Mouse (Mus musculus): Measurements from ENCODE around the gene Kdm2b.

The Kdm2b gene

GRCm38 (mm10) chr5:123011705-123012104 lies 22.1 kb upstream of the Kdm2b start:
- DNase-seq (ENCODE audit: inconsistent ontology term) = no peak

- no peak for DNase-seq (ENCODE audit: inconsistent ontology term)
These were observed 21.2 kb upstream of the Kdm2b start for GRCm38 (mm10) chr5:123010806-123011205.

- no peak for DNase-seq (ENCODE audit: inconsistent ontology term)
These were observed 20.2 kb upstream of the Kdm2b start for GRCm38 (mm10) chr5:123009873-123010272.

GRCm38 (mm10) chr5:123008877-123009493 lies 19.4 kb upstream of the Kdm2b start:
- no peak for DNase-seq (ENCODE audit: inconsistent ontology term)

GRCm38 (mm10) chr5:123005716-123006592 lies 16.3 kb upstream of the Kdm2b start:
- DNase-seq (ENCODE audit: inconsistent ontology term) = no peak

GRCm38 (mm10) chr5:123000901-123001300 lies 11.3 kb upstream of the Kdm2b start:
- no peak for DNase-seq (ENCODE audit: inconsistent ontology term)

- DNase-seq (ENCODE audit: inconsistent ontology term) = no peak
These were observed 7.9 kb upstream of the Kdm2b start for GRCm38 (mm10) chr5:122997205-122998204.

GRCm38 (mm10) chr5:122994910-122995309 lies 5.3 kb upstream of the Kdm2b start:
- no peak for DNase-seq (ENCODE audit: inconsistent ontology term)

- DNase-seq (ENCODE audit: inconsistent ontology term) = peak; percentile 92
These were observed 4.8 kb upstream of the Kdm2b start for GRCm38 (mm10) chr5:122994303-122994846.

- no peak for DNase-seq (ENCODE audit: inconsistent ontology term)
These were observed 4.2 kb upstream of the Kdm2b start for GRCm38 (mm10) chr5:122993811-122994210.

- DNase-seq (ENCODE audit: inconsistent ontology term) = peak; percentile 79
These were observed 1.9 kb upstream of the Kdm2b start for GRCm38 (mm10) chr5:122991350-122992004.

GRCm38 (mm10) chr5:122990411-122991160 lies 963 bp upstream of the Kdm2b start:
- DNase-seq (ENCODE audit: inconsistent ontology term) = peak; percentile 45

- peak; percentile 68 for DNase-seq (ENCODE audit: inconsistent ontology term)
These were observed 560 bp downstream of the Kdm2b start for GRCm38 (mm10) chr5:122989001-122989525.

GRCm38 (mm10) chr5:122988021-122988751 lies 1.4 kb downstream of the Kdm2b start:
- DNase-seq (ENCODE audit: inconsistent ontology term) = peak; percentile 48

- DNase-seq (ENCODE audit: inconsistent ontology term) = peak; percentile 66
These were observed 2.2 kb downstream of the Kdm2b start for GRCm38 (mm10) chr5:122987211-122988020.

- DNase-seq (ENCODE audit: inconsistent ontology term) = peak; percentile 52
These were observed 3.5 kb downstream of the Kdm2b start for GRCm38 (mm10) chr5:122986091-122986493.

GRCm38 (mm10) chr5:122985276-122985675 lies 4.3 kb downstream of the Kdm2b start:
- no peak for DNase-seq (ENCODE audit: inconsistent ontology term)

- DNase-seq (ENCODE audit: inconsistent ontology term) = no peak
These were observed 5.1 kb downstream of the Kdm2b start for GRCm38 (mm10) chr5:122984483-122984882.
